Mouse (Mus musculus): ENCODE results near the gene Cd22. TPM values are rescaled to one million over a fixed set of nuclear protein-coding genes. Genes with fewer than 3 reads are reported as not detected.

The Cd22 gene
- polyA plus RNA-seq, 1 experiment = not detected

DNA sequence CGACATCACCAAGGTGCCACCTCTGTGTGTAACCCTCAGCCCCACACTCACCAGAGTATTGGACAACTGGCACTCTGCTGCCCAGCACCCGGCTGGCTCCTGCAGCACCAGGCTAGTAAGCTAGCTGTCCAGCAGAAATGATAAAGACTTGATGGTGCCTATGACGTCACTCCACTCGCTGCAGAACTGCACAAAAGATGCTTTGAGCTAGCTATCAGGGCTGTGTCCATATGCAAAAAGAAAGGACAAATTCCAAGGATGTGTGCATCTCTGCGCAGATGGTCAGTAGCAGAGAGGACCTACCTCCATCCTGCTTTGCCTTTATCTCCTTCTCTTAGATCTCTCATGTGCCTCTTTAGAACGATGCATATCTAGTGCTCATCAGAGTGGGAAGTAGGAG, 24.1 kb downstream of the Cd22 start, which contains the start of gene Ffar3:
Gene Ffar3 (minus strand): TSS at position 101 of the 400 bp plus-strand sequence.
- 74% methylated on average over 6 of the region's 6 CpGs for WGBS
- TF ChIP-seq POLR2A (IDR thresholded peaks at IDR 0.05; ENCODE audit: insufficient read depth, low read depth, low read length) = no peak
- TF ChIP-seq CTCF (IDR thresholded peaks at IDR 0.05; ENCODE audit: insufficient read depth, low read depth, low read length) = no peak
- no peak within 1 kb of the TSS for H3K27ac ChIP-seq (ENCODE audit: insufficient read depth, low read depth, low read length)
- no peak within 1 kb of the TSS for H3K4me3 ChIP-seq (ENCODE audit: insufficient read depth, low read depth, low read length)
- no peaks in the 10 kb centered on the region for H3K4me1 ChIP-seq (ENCODE audit: control insufficient read depth, insufficient read depth, low read length)

DNA sequence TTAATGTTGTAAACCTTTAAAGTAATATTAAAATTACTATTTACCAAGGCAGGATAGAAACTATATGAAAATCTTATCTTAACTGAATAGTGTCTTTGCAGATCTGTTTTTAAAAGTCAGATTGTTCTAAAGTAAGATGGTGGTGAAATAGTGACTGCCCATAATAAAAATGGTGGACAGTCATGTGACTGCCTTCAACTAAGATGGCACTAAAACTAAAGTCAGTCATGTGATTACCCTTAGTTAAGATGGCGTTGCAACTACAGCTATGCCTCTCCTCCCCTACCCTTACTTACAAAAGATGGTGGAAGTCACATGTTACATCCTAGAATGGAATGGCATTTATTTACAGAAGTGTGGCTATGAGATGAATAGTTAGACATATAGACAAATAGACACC, 28.7 kb downstream of the Cd22 start:
- 93% methylated on average over 1 of the region's 1 CpGs for WGBS
- H3K4me1 ChIP-seq (ENCODE audit: control insufficient read depth, insufficient read depth, low read length) = no peaks in the 10 kb centered on the region
- no peak for TF ChIP-seq CTCF (IDR thresholded peaks at IDR 0.05; ENCODE audit: insufficient read depth, low read depth, low read length)
- no peak overlapping the region for H3K4me3 ChIP-seq (ENCODE audit: insufficient read depth, low read depth, low read length)
- H3K27ac ChIP-seq (ENCODE audit: insufficient read depth, low read depth, low read length) = no peak overlapping the region

DNA sequence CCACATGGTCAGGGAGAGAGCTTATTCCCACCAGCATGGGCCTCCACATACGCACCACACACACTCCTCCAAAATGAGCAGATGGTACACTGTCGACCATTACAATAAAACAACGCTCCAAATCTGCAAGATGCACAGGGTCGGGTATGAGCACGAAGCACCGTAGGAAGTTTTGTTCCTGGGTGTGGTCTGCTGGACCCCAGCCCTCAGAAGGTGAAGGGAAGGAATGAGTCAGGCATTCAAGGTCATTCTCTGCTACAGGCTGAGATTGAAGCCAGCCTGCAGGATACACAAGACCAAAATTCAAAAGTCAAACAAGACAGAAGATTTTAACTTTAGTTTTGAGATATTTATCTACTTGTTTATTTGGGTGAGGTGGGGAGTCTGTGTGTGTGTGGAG, 32.2 kb downstream of the Cd22 start:
- no peak overlapping the region for H3K27ac ChIP-seq (ENCODE audit: insufficient read depth, low read depth, low read length)
- H3K4me3 ChIP-seq (ENCODE audit: insufficient read depth, low read depth, low read length) = no peak overlapping the region
- TF ChIP-seq CTCF (IDR thresholded peaks at IDR 0.05; ENCODE audit: insufficient read depth, low read depth, low read length) (no peak), POLR2A (IDR thresholded peaks at IDR 0.05; ENCODE audit: insufficient read depth, low read depth, low read length) (no peak)
- H3K4me1 ChIP-seq (ENCODE audit: control insufficient read depth, insufficient read depth, low read length) = 0 out of 2 replicates have a peak, but pooled peaks cover 2% of the 10 kb centered on the region
- 86% methylated on average over 6 of the region's 6 CpGs for WGBS

DNA sequence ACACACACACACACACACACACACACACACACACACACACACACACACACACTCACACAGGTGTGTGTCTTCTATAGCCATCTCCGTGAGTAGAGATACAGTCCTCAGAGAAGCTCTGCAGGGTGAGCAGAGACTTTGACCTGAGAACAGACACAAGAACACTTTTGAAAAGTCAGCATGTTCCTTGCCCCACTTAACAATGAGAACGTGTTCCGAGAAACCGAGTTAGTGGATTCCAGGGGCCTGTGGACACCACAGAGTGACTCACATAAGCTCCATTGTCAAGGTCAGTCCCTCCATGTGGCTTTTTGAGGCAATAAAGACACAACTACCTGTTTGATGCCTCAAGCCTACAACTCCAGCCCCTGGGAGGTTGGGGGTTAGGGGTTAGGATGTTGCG, 32.8 kb downstream of the Cd22 start:
- WGBS = 78% methylated on average over 5 of the region's 5 CpGs
- H3K27ac ChIP-seq (ENCODE audit: insufficient read depth, low read depth, low read length) = no peak overlapping the region
- 0 out of 2 replicates have a peak, but pooled peaks cover 2% of the 10 kb centered on the region for H3K4me1 ChIP-seq (ENCODE audit: control insufficient read depth, insufficient read depth, low read length)
- no peak for TF ChIP-seq CTCF (IDR thresholded peaks at IDR 0.05; ENCODE audit: insufficient read depth, low read depth, low read length)
- no peak for TF ChIP-seq POLR2A (IDR thresholded peaks at IDR 0.05; ENCODE audit: insufficient read depth, low read depth, low read length)
- H3K4me3 ChIP-seq (ENCODE audit: insufficient read depth, low read depth, low read length) = no peak overlapping the region

DNA sequence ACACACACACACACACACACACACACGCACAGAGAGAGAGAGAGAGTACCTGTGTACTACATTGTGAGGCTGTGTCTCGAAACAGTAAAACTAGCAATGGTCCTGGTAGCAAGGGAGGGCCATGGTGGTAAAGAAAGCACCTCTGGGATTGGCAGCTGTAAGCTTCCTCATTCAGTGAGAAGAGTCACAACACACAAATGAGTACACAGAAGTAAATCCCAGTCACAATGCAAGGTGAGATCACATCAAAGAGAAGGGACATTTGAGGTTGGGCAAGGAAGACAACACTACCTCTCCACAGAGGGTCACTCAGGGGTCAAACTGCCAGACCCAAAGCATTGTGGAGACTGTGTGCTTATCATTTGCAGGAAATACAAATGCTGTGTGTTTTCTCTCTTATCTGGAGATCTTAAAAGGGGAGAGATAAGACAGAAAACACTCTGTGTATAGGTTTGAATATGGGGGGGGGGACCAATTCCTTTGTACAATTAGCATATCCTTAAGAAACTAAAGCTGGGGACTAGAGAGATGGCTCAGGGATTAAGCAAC, 33.6 kb downstream of the Cd22 start:
- H3K4me1 ChIP-seq (ENCODE audit: control insufficient read depth, insufficient read depth, low read length) = 0 out of 2 replicates have a peak, but pooled peaks cover 2% of the 10 kb centered on the region
- 72% methylated on average over 2 of the region's 2 CpGs for WGBS
- no peak overlapping the region for H3K27ac ChIP-seq (ENCODE audit: insufficient read depth, low read depth, low read length)
- TF ChIP-seq POLR2A (IDR thresholded peaks at IDR 0.05; ENCODE audit: insufficient read depth, low read depth, low read length) (no peak), CTCF (IDR thresholded peaks at IDR 0.05; ENCODE audit: insufficient read depth, low read depth, low read length) (no peak)
- no peak overlapping the region for H3K4me3 ChIP-seq (ENCODE audit: insufficient read depth, low read depth, low read length)

DNA sequence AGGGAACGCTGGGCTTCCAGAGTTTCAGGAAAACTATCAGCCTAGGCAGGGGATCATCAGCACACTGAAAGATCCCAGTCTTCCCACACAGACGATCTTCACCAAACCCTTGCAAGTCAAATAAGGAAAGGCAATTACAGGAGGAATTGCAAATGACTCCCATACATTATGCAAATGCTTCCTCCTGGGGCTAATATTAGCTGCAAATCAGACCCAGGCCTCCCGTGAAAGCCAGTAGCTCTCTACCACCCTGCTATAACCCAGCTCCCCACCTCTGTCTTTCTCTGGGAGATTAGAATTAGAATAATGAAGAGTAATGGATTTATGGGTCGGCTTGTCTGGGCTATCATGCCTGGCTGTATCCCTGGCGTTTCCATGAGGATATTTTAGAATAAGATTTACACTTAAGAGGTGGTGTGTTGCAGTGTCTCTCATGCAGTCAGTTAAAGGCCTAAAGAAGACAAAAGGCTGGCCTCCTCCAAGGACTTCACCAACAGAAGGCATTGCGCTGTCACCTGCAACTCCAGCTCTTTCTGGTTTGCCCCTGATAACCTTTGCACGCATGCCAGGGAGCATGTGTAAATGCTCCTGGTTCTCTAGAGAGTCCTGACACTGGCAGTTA, 35.4 kb downstream of the Cd22 start:
- H3K4me1 ChIP-seq (ENCODE audit: control insufficient read depth, insufficient read depth, low read length) = 0 out of 2 replicates have a peak, but pooled peaks cover 2% of the 10 kb centered on the region
- 35% methylated on average over 7 of the region's 7 CpGs for WGBS
- H3K27ac ChIP-seq (ENCODE audit: insufficient read depth, low read depth, low read length) = no peak overlapping the region
- H3K4me3 ChIP-seq (ENCODE audit: insufficient read depth, low read depth, low read length) = no peak overlapping the region
- no peak for TF ChIP-seq POLR2A (IDR thresholded peaks at IDR 0.05; ENCODE audit: insufficient read depth, low read depth, low read length)
- no peak for TF ChIP-seq CTCF (IDR thresholded peaks at IDR 0.05; ENCODE audit: insufficient read depth, low read depth, low read length)

DNA sequence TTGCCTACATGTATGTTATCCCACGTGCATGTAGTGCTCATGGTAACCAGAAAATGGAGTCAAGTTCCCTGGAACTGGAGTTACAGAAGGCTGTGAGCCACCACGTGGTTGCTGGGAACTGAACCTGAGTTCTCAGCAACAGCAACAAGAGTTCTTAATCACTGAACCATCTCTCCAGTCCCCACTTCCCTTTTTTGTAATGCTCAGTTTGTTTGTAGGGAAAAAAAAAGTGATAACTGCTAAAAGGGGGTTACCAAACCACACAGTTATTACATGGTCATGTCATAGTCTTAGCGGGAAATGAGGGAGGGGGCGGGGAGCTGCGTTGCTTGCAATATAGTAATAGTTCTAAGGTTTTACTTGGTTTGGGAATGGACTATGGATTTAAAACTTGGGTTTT, 38.0 kb downstream of the Cd22 start:
- Histone ChIP-seq H3K27ac (ENCODE audit: insufficient read depth, low read depth, low read length) (no peak overlapping the region), H3K4me3 (ENCODE audit: insufficient read depth, low read depth, low read length) (no peak overlapping the region), H3K4me1 (ENCODE audit: control insufficient read depth, insufficient read depth, low read length) (0 out of 2 replicates have a peak, but pooled peaks cover 2% of the 10 kb centered on the region)
- TF ChIP-seq CTCF (IDR thresholded peaks at IDR 0.05; ENCODE audit: insufficient read depth, low read depth, low read length) (no peak), POLR2A (IDR thresholded peaks at IDR 0.05; ENCODE audit: insufficient read depth, low read depth, low read length) (no peak)
- WGBS = 90% methylated on average over 5 of the region's 5 CpGs

- H3K4me1 ChIP-seq (ENCODE audit: control insufficient read depth, insufficient read depth, low read length) = 0 out of 2 replicates have a peak, but pooled peaks cover 2% of the 10 kb centered on the region
- no peak overlapping the region for H3K27ac ChIP-seq (ENCODE audit: insufficient read depth, low read depth, low read length)
- no peak overlapping the region for H3K4me3 ChIP-seq (ENCODE audit: insufficient read depth, low read depth, low read length)
- TF ChIP-seq CTCF (IDR thresholded peaks at IDR 0.05; ENCODE audit: insufficient read depth, low read depth, low read length) (no peak), POLR2A (IDR thresholded peaks at IDR 0.05; ENCODE audit: insufficient read depth, low read depth, low read length) (no peak)
- 76% methylated on average over 4 of the region's 4 CpGs for WGBS
These were observed 38.8 kb downstream of the Cd22 start for GRCm38 (mm10) chr7:30841379-30841778.

DNA sequence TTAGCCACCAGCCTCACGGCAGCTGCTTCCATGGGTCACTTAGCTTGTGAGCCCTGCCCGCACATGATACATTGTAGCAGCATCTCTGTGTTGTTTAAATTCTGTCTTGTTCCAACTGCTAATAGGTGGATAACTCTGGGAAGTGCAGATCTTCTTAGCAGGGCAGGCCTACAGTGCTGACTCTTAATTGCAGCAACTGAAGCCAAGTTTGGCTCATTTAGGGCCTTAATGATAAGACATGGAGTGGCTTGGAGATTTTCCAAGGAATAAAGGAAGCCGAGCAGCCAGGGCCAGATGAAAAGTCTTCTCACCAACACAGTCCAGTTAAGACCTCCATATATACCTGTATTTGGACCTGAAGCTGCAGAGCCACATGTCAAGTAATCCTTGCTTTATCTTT, 39.8 kb downstream of the Cd22 start:
- Histone ChIP-seq H3K4me1 (ENCODE audit: control insufficient read depth, insufficient read depth, low read length) (0 out of 2 replicates have a peak, but pooled peaks cover 2% of the 10 kb centered on the region), H3K27ac (ENCODE audit: insufficient read depth, low read depth, low read length) (no peak overlapping the region), H3K4me3 (ENCODE audit: insufficient read depth, low read depth, low read length) (no peak overlapping the region)
- no peak for TF ChIP-seq POLR2A (IDR thresholded peaks at IDR 0.05; ENCODE audit: insufficient read depth, low read depth, low read length)
- 59% methylated on average over 3 of the region's 3 CpGs for WGBS

Measured in olfactory bulb, adult 2 months (tissue).